Mouse (Mus musculus): Measurements from ENCODE around the gene Rad23a. TPM values are rescaled to one million over a fixed set of nuclear protein-coding genes. Genes with fewer than 3 reads are reported as not detected.

Rad23a gene
- polyA plus RNA-seq, 1 experiment, result 68.3 TPM

DNA sequence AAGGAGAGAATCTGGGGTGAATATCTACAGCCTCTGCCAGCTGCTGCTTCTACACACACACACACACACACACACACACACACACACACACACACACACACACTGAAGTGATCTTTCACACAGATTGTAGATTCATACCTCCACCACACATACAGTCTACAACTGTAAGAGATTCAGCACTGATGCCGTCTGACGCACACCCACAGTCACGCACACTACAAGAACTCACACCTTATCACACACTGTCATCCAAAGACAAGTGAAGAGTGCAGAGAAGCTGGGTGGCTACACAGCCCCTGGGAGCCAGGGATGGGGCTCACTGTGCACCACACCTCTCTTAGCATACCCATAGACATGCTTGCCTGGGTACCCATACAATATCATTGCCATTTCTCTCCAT, 26.6 kb downstream of the Rad23a start:
- Histone ChIP-seq H3K27me3 (ENCODE audit: control insufficient read depth, insufficient read depth, insufficient read length) (no peaks in the 10 kb centered on the region), H3K4me3 (ENCODE audit: insufficient read depth, poor library complexity, severe bottlenecking) (no peak overlapping the region), H3K79me2 (ENCODE audit: control insufficient read depth, insufficient read depth) (no peaks in the 10 kb centered on the region), H3ac (ENCODE audit: control insufficient read depth, insufficient read length, low read depth) (no peak overlapping the region), H3K79me3 (ENCODE audit: low read depth) (no peaks in the 10 kb centered on the region), H3K36me3 (ENCODE audit: control insufficient read depth, insufficient read depth) (no peaks in the 10 kb centered on the region)
- no peak for TF ChIP-seq CTCF (IDR thresholded peaks at IDR 0.05; ENCODE audit: control insufficient read depth, insufficient read depth, insufficient read length)
- TF ChIP-seq USF1 (IDR thresholded peaks at IDR 0.05; ENCODE audit: low read depth), result no peak
- TF ChIP-seq CEBPB (IDR thresholded peaks at IDR 0.05; ENCODE audit: low read depth), result no peak
- TF ChIP-seq MYOG (IDR thresholded peaks at IDR 0.05; ENCODE audit: control insufficient read depth, extremely low read depth, insufficient read length), result no peak
- no peak for TF ChIP-seq MAX (IDR thresholded peaks at IDR 0.05)
- no peak for TF ChIP-seq FOSL1 (IDR thresholded peaks at IDR 0.05; ENCODE audit: insufficient read depth, low read length, poor library complexity, severe bottlenecking)
- no peak for TF ChIP-seq MYOD1 (IDR thresholded peaks at IDR 0.05; ENCODE audit: control insufficient read depth, insufficient read length, low read depth)

DNA sequence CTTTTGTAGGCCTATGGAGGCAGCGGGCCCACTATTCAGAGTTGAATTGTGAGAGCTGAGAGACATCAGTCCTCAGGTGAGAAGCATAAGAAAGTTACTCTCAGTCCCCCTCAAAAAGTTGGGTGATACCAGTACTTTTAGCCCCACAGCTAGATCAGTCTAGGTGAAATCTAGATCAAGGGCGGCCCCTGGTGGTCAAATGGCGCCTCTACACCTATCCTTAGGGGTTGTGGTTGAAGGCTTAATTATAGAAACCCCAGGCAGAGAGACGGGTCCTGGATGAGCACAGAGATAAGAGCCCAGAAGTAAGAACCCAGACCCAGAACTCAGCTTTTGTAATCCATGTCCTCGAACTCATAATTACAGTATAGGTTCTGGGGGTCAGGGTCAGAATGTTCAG, 27.4 kb downstream of the Rad23a start:
- TF ChIP-seq CTCF (IDR thresholded peaks at IDR 0.05; ENCODE audit: control insufficient read depth, insufficient read depth, insufficient read length) (peak; percentile 5), FOSL1 (IDR thresholded peaks at IDR 0.05; ENCODE audit: insufficient read depth, low read length, poor library complexity, severe bottlenecking) (no peak)
- H3K4me3 ChIP-seq (ENCODE audit: insufficient read depth, poor library complexity, severe bottlenecking), result no peak overlapping the region
- no peaks in the 10 kb centered on the region for H3K79me3 ChIP-seq (ENCODE audit: low read depth)
- H3K27me3 ChIP-seq (ENCODE audit: control insufficient read depth, insufficient read depth, insufficient read length), result no peaks in the 10 kb centered on the region
- no peak overlapping the region for H3ac ChIP-seq (ENCODE audit: control insufficient read depth, insufficient read length, low read depth)
- H3K36me3 ChIP-seq (ENCODE audit: control insufficient read depth, insufficient read depth), result no peaks in the 10 kb centered on the region
- no peaks in the 10 kb centered on the region for H3K79me2 ChIP-seq (ENCODE audit: control insufficient read depth, insufficient read depth)

DNA sequence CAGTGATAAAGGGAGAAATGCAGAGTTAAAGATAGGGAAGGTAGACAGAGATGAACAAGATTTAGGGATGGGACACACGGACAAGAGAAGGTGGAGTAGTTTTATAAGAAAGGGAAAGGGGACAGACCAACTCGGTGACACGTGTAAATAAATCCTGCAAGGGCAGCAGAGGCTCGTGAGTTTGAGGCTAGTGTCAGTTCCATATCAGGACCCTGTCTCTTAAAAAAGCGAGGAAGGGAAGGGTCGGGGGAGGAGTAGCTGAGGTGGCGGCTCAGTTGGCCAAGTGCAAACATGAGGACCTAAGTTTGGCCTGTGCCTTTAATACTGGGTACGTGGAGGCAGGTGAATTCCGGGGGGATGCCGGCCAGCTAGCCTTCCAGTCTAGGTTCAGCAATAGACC, 29.2 kb downstream of the Rad23a start:
- Histone ChIP-seq H3K27me3 (ENCODE audit: control insufficient read depth, insufficient read depth, insufficient read length) (no peaks in the 10 kb centered on the region), H3K79me3 (ENCODE audit: low read depth) (no peaks in the 10 kb centered on the region), H3K79me2 (ENCODE audit: control insufficient read depth, insufficient read depth) (no peaks in the 10 kb centered on the region), H3ac (ENCODE audit: control insufficient read depth, insufficient read length, low read depth) (peak overlapping the region; percentile 23), H3K36me3 (ENCODE audit: control insufficient read depth, insufficient read depth) (no peaks in the 10 kb centered on the region), H3K4me3 (ENCODE audit: insufficient read depth, poor library complexity, severe bottlenecking) (no peak overlapping the region)
- no peak for TF ChIP-seq MAX (IDR thresholded peaks at IDR 0.05)
- TF ChIP-seq MYOG (IDR thresholded peaks at IDR 0.05; ENCODE audit: control insufficient read depth, extremely low read depth, insufficient read length), result no peak
- no peak for TF ChIP-seq CEBPB (IDR thresholded peaks at IDR 0.05; ENCODE audit: low read depth)
- TF ChIP-seq CTCF (IDR thresholded peaks at IDR 0.05; ENCODE audit: control insufficient read depth, insufficient read depth, insufficient read length), result no peak
- no peak for TF ChIP-seq USF1 (IDR thresholded peaks at IDR 0.05; ENCODE audit: low read depth)
- TF ChIP-seq FOSL1 (IDR thresholded peaks at IDR 0.05; ENCODE audit: insufficient read depth, low read length, poor library complexity, severe bottlenecking), result no peak
- TF ChIP-seq MYOD1 (IDR thresholded peaks at IDR 0.05; ENCODE audit: control insufficient read depth, insufficient read length, low read depth), result no peak

DNA sequence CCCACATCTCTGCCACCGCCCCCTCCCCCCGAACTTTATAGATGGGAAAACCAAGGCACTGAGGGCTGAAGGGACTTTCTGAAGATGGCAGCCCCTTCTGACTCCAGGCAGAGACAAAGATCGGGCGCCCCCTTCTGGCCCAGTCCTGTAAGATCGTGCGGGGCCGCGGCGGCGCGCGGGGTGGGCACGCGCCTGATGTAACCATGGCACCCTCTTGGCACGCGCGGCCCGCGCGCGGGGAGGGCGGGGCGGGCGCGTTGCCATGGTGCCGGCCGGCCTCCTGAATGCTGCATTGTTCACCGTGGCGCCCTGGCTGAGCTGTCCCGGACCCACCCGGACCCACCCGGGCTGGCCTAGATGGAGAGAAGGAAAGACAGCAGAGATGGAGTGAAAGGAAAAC, 29.6 kb downstream of the Rad23a start:
- Histone ChIP-seq H3K79me2 (ENCODE audit: control insufficient read depth, insufficient read depth) (no peaks in the 10 kb centered on the region), H3ac (ENCODE audit: control insufficient read depth, insufficient read length, low read depth) (peak overlapping the region; percentile 23), H3K27me3 (ENCODE audit: control insufficient read depth, insufficient read depth, insufficient read length) (no peaks in the 10 kb centered on the region), H3K79me3 (ENCODE audit: low read depth) (no peaks in the 10 kb centered on the region), H3K4me3 (ENCODE audit: insufficient read depth, poor library complexity, severe bottlenecking) (no peak overlapping the region), H3K36me3 (ENCODE audit: control insufficient read depth, insufficient read depth) (no peaks in the 10 kb centered on the region)
- TF ChIP-seq MYOD1 (IDR thresholded peaks at IDR 0.05; ENCODE audit: control insufficient read depth, insufficient read length, low read depth) (no peak), CTCF (IDR thresholded peaks at IDR 0.05; ENCODE audit: control insufficient read depth, insufficient read depth, insufficient read length) (peak; percentile 89)

DNA sequence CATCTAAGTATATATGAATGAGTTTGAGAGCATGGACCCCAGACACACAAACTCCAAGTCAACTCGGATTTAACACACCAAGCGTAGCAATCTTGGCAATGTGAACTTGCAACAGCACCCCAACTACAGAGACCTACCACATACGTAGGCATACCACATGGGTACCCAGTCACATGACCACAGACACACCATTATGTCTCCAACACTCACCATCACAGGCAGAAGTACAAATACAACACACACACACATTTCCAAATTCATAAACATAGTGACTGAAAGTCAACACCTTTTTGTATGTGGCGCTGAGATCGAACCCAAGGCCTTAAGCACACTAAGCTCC, 30.6 kb downstream of the Rad23a start:
- no peak for TF ChIP-seq MYOD1 (IDR thresholded peaks at IDR 0.05; ENCODE audit: control insufficient read depth, insufficient read length, low read depth)
- TF ChIP-seq USF1 (IDR thresholded peaks at IDR 0.05; ENCODE audit: low read depth), result no peak
- no peak for TF ChIP-seq MAX (IDR thresholded peaks at IDR 0.05)
- no peak for TF ChIP-seq FOSL1 (IDR thresholded peaks at IDR 0.05; ENCODE audit: insufficient read depth, low read length, poor library complexity, severe bottlenecking)
- no peak for TF ChIP-seq MYOG (IDR thresholded peaks at IDR 0.05; ENCODE audit: control insufficient read depth, extremely low read depth, insufficient read length)
- no peak for TF ChIP-seq CEBPB (IDR thresholded peaks at IDR 0.05; ENCODE audit: low read depth)
- H3K79me3 ChIP-seq (ENCODE audit: low read depth), result no peaks in the 10 kb centered on the region
- no peaks in the 10 kb centered on the region for H3K36me3 ChIP-seq (ENCODE audit: control insufficient read depth, insufficient read depth)
- no peaks in the 10 kb centered on the region for H3K27me3 ChIP-seq (ENCODE audit: control insufficient read depth, insufficient read depth, insufficient read length)
- no peaks in the 10 kb centered on the region for H3K79me2 ChIP-seq (ENCODE audit: control insufficient read depth, insufficient read depth)
- no peak overlapping the region for H3K4me3 ChIP-seq (ENCODE audit: insufficient read depth, poor library complexity, severe bottlenecking)
- no peak overlapping the region for H3ac ChIP-seq (ENCODE audit: control insufficient read depth, insufficient read length, low read depth)

DNA sequence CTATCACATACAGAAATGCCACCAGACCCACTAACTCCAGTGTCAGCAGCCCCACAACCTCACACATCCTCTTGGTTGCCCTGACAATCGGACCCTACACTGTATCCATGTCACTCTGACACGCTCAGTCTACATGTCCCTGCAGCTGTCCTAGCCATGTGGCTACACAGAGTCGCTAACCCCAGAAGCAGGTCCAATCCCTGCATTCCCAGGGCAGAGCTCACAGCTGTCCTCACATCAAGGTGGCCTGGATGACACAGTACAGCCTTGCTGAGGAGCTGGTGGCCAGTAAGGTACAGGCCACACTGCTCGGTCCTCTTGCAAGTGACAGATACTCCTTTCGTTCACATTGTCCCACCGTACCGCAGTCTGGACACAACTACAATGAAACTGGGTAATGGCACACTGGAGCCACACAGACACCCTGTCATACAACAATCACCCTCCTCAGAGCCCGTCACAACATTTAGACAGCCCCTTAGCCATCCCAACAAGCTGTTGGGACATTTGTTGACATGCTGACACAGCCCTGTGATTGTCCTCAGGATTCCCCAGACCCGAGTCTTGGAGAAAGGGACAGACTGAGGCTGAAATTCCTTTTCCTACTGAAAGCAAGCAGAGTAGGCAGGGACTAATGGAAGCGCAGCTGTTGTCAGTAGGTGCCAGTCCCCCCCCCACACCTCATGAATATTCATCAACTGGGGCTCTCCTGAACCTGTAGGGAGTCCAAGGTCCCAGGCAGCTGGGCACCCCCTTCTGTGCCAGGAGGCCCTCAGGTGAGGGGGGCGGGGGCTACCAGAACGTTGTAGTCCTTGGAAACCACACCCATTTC, 31.1 kb downstream of the Rad23a start:
- no peak overlapping the region for H3ac ChIP-seq (ENCODE audit: control insufficient read depth, insufficient read length, low read depth)
- H3K79me2 ChIP-seq (ENCODE audit: control insufficient read depth, insufficient read depth), result no peaks in the 10 kb centered on the region
- no peaks in the 10 kb centered on the region for H3K27me3 ChIP-seq (ENCODE audit: control insufficient read depth, insufficient read depth, insufficient read length)
- no peaks in the 10 kb centered on the region for H3K79me3 ChIP-seq (ENCODE audit: low read depth)
- no peak overlapping the region for H3K4me3 ChIP-seq (ENCODE audit: insufficient read depth, poor library complexity, severe bottlenecking)
- no peaks in the 10 kb centered on the region for H3K36me3 ChIP-seq (ENCODE audit: control insufficient read depth, insufficient read depth)
- no peak for TF ChIP-seq FOSL1 (IDR thresholded peaks at IDR 0.05; ENCODE audit: insufficient read depth, low read length, poor library complexity, severe bottlenecking)
- TF ChIP-seq USF1 (IDR thresholded peaks at IDR 0.05; ENCODE audit: low read depth), result no peak
- no peak for TF ChIP-seq MAX (IDR thresholded peaks at IDR 0.05)
- no peak for TF ChIP-seq CEBPB (IDR thresholded peaks at IDR 0.05; ENCODE audit: low read depth)
- TF ChIP-seq CTCF (IDR thresholded peaks at IDR 0.05; ENCODE audit: control insufficient read depth, insufficient read depth, insufficient read length), result no peak
- TF ChIP-seq MYOD1 (IDR thresholded peaks at IDR 0.05; ENCODE audit: control insufficient read depth, insufficient read length, low read depth), result no peak
- TF ChIP-seq MYOG (IDR thresholded peaks at IDR 0.05; ENCODE audit: control insufficient read depth, extremely low read depth, insufficient read length), result no peak

Measured in C2C12 (cell line).